ENCODE assay signal across 13 mouse cellular contexts in the genomic region with DNA sequence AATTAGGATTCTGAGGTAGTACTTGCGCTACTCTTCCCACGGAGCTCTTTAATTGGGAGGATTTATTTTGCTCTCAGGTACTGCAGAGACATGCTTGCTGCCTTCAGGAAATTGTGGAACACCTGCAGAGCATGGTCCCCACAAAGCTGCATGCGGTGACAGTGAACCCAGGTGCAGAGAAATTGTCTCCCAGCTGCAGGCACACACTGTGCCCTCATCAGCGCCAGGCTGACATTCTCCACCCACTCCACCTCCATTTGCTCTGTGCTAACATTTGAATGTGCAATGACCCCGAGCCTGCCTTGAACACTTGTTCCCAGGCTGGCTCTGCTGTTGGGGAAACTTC.
DNase-seq lines count a peak whose midpoint lies in the region; ATAC-seq lines count a peak whose summit lies in the region.
"Had no signal": no experiment of that assay in that cellular context is flagged by ENCODE, and none has a peak within 500 bp of the region (broad histone marks: within the 10 kb centered on the region; RNA-seq: fewer than 3 reads in every experiment).

No protein-coding gene starts in this region.

- WGBS in forebrain, embryonic 15.5 days, result 21% methylated on average over 5 of the region's 5 CpGs
- 23% methylated on average over 5 of the region's 5 CpGs for WGBS in forebrain, embryonic 14.5 days
- 23% methylated on average over 5 of the region's 5 CpGs for WGBS in midbrain, embryonic 14.5 days

- no peaks in the 10 kb centered on the region for H3K36me3 ChIP-seq in forebrain, embryonic 15.5 days
- no peaks in the 10 kb centered on the region for H3K36me3 ChIP-seq in forebrain, embryonic 14.5 days (ENCODE audit: control insufficient read depth, insufficient read depth, low read length)
- no peaks in the 10 kb centered on the region for H3K36me3 ChIP-seq in midbrain, embryonic 14.5 days (ENCODE audit: control insufficient read depth, insufficient read depth, low read length)

- no peak overlapping the region for H3K4me3 ChIP-seq in forebrain, embryonic 15.5 days
- H3K4me3 ChIP-seq in forebrain, embryonic 14.5 days (ENCODE audit: low read depth, low read length), result no peak overlapping the region
- H3K4me3 ChIP-seq in midbrain, embryonic 14.5 days (replicated peaks; ENCODE audit: low read depth, low read length), result no peak overlapping the region
- H3K4me3 ChIP-seq: heart, adult 2 months; myocyte had no signal

- peaks cover 9% of the 10 kb centered on the region for H3K4me1 ChIP-seq in forebrain, embryonic 15.5 days
- 0 out of 2 replicates have a peak, but pooled peaks cover 4% of the 10 kb centered on the region for H3K4me1 ChIP-seq in forebrain, embryonic 14.5 days (ENCODE audit: control insufficient read depth, insufficient read depth, low read length)
- peaks cover 2% of the 10 kb centered on the region; the same call in 1 of the 2 replicates for H3K4me1 ChIP-seq in midbrain, embryonic 14.5 days (ENCODE audit: control insufficient read depth, insufficient read depth, low read length)

- H3K27ac ChIP-seq in forebrain, embryonic 15.5 days (replicated peaks), result no peak overlapping the region
- H3K27ac ChIP-seq in forebrain, embryonic 14.5 days (ENCODE audit: low read depth, low read length), result no peak overlapping the region
- no peak overlapping the region for H3K27ac ChIP-seq in midbrain, embryonic 14.5 days (replicated peaks; ENCODE audit: low read depth, low read length)
- H3K27ac ChIP-seq: heart, adult 2 months; stomach, postnatal 0 days had no signal

- intact Hi-C loops in gastrocnemius, postnatal 36 days (cut with DNase I), result no loop called here

- H3K27me3 ChIP-seq in forebrain, embryonic 15.5 days, result no peaks in the 10 kb centered on the region
- no peaks in the 10 kb centered on the region for H3K27me3 ChIP-seq in forebrain, embryonic 14.5 days (replicated peaks; ENCODE audit: control insufficient read depth, insufficient read depth, low read length)
- no peaks in the 10 kb centered on the region for H3K27me3 ChIP-seq in midbrain, embryonic 14.5 days (ENCODE audit: control insufficient read depth, insufficient read depth, low read length)

- no peak overlapping the region for H3K4me2 ChIP-seq in forebrain, embryonic 15.5 days (replicated peaks)
- no peak overlapping the region for H3K4me2 ChIP-seq in forebrain, embryonic 14.5 days (ENCODE audit: low read length)
- peak overlapping the region; percentile 23 for H3K4me2 ChIP-seq in midbrain, embryonic 14.5 days (ENCODE audit: low read length)

- no peak for DNase-seq in forebrain, embryonic 14.5 days (ENCODE audit: low spot score)
- DNase-seq in right cerebral cortex, adult 18-20 months, result peak; percentile 40
- no peak for DNase-seq in right cerebral cortex, postnatal 4 days
- peak; percentile 13 for DNase-seq in midbrain, embryonic 14.5 days
- DNase-seq in gastrocnemius, postnatal 36 days, result no peak
- no peak for DNase-seq in gastrocnemius, postnatal 10 days
- no peak for DNase-seq in cerebellum, postnatal 25 days
- DNase-seq: cerebellum, adult 9-10 months; heart, adult 2 months; heart, postnatal 36 days had no signal

- H3K9ac ChIP-seq in forebrain, embryonic 15.5 days (replicated peaks), result no peak overlapping the region
- no peak overlapping the region for H3K9ac ChIP-seq in forebrain, embryonic 14.5 days (ENCODE audit: low read length)
- no peak overlapping the region for H3K9ac ChIP-seq in midbrain, embryonic 14.5 days (replicated peaks; ENCODE audit: low read length)

- peak; percentile 38; the same call in 1 of the 2 replicates for ATAC-seq in forebrain, embryonic 15.5 days (replicated peaks)
- ATAC-seq in forebrain, embryonic 14.5 days, result no peak
- ATAC-seq in midbrain, embryonic 14.5 days (ENCODE audit: low FRiP score, low TSS enrichment), result no peak

- H3K9me3 ChIP-seq in forebrain, embryonic 15.5 days, result no peaks in the 10 kb centered on the region
- H3K9me3 ChIP-seq in forebrain, embryonic 14.5 days (replicated peaks; ENCODE audit: control insufficient read depth, low read length), result no peaks in the 10 kb centered on the region
- no peaks in the 10 kb centered on the region for H3K9me3 ChIP-seq in midbrain, embryonic 14.5 days (ENCODE audit: control insufficient read depth, low read length)

Comparison
In these comparisons a context has a peak if more than half of its experiments do, and no peak if none do; other contexts are left out.
1. DNase-seq: peak in right cerebral cortex, adult 18-20 months (single experiment) and midbrain, embryonic 14.5 days (single experiment); none in forebrain, embryonic 14.5 days (single experiment), right cerebral cortex, postnatal 4 days (single experiment), gastrocnemius, postnatal 36 days (0 of 2), gastrocnemius, postnatal 10 days (single experiment) and cerebellum, postnatal 25 days (0 of 2).